ENCODE assay signal across 8 mouse cellular contexts in genomic region chr3:52088458-52089341, GRCm38 (mm10). TPM values are rescaled to one million over a fixed set of nuclear protein-coding genes. Genes with fewer than 3 reads are reported as not detected.
A peak's percentile ranks its signal among the peaks of the same experiment; 100 is the strongest.
DNase-seq lines count a peak whose midpoint lies in the region; ATAC-seq lines count a peak whose summit lies in the region.

No protein-coding gene starts in this region.

- ATAC-seq in hindbrain, embryonic 12.5 days (ENCODE audit: low FRiP score): peak; percentile 92
- ATAC-seq in lung, embryonic 15.5 days (ENCODE audit: borderline replicate concordance, extremely low read depth, low FRiP score, low TSS enrichment): peak; percentile 96
- ATAC-seq in neural tube, embryonic 15.5 days (ENCODE audit: low FRiP score): peak; percentile 83

- peak; percentile 90 for DNase-seq in Muller cell, postnatal 12 days (ENCODE audit: inconsistent ontology term)
- DNase-seq in cerebellum, postnatal 10 days: peak; percentile 100
- DNase-seq in frontal cortex, postnatal 25 days (ENCODE audit: low spot score in 2 of 2): peak; percentile 64 to 71
- DNase-seq in layer of hippocampus, postnatal 10 days (ENCODE audit: low spot score in 2 of 2): peak; percentile 84 to 88
- peak; percentile 96 for DNase-seq in testis, postnatal 10 days (ENCODE audit: low spot score)

- no peaks in the 10 kb centered on the region for H3K9me3 ChIP-seq in hindbrain, embryonic 12.5 days (replicated peaks)
- H3K9me3 ChIP-seq in lung, embryonic 15.5 days: no peaks in the 10 kb centered on the region
- H3K9me3 ChIP-seq in neural tube, embryonic 15.5 days (replicated peaks): no peaks in the 10 kb centered on the region

- 17% methylated on average over 19 of the region's 19 CpGs for WGBS in hindbrain, embryonic 12.5 days
- WGBS in lung, embryonic 15.5 days: 13% methylated on average over 19 of the region's 19 CpGs
- 4% methylated on average over 19 of the region's 19 CpGs for WGBS in neural tube, embryonic 15.5 days

- H3K27me3 ChIP-seq in hindbrain, embryonic 12.5 days: no peaks in the 10 kb centered on the region
- no peaks in the 10 kb centered on the region for H3K27me3 ChIP-seq in lung, embryonic 15.5 days
- H3K27me3 ChIP-seq in neural tube, embryonic 15.5 days (replicated peaks): no peaks in the 10 kb centered on the region

- H3K9ac ChIP-seq in hindbrain, embryonic 12.5 days: peak overlapping the region; percentile 8; the same call in 1 of the 2 replicates
- peak overlapping the region; percentile 25; the same call in 1 of the 2 replicates for H3K9ac ChIP-seq in lung, embryonic 15.5 days
- H3K9ac ChIP-seq in neural tube, embryonic 15.5 days (replicated peaks): 0 out of 2 replicates have a peak overlapping the region, but pooled peaks have one; percentile 17

- H3K4me2 ChIP-seq in hindbrain, embryonic 12.5 days (replicated peaks): peak overlapping the region; percentile 29
- H3K4me2 ChIP-seq in lung, embryonic 15.5 days: peak overlapping the region; percentile 44
- H3K4me2 ChIP-seq in neural tube, embryonic 15.5 days: peak overlapping the region; percentile 43

- H3K27ac ChIP-seq in hindbrain, embryonic 12.5 days: peak overlapping the region; percentile 89
- peak overlapping the region; percentile 94 for H3K27ac ChIP-seq in lung, embryonic 15.5 days
- peak overlapping the region; percentile 74 for H3K27ac ChIP-seq in neural tube, embryonic 15.5 days (replicated peaks)

- H3K4me3 ChIP-seq in hindbrain, embryonic 12.5 days: no peak overlapping the region
- H3K4me3 ChIP-seq in lung, embryonic 15.5 days: no peak overlapping the region
- no peak overlapping the region for H3K4me3 ChIP-seq in neural tube, embryonic 15.5 days (replicated peaks)

- H3K4me1 ChIP-seq in hindbrain, embryonic 12.5 days: peaks cover 33% of the 10 kb centered on the region
- peaks cover 45% of the 10 kb centered on the region for H3K4me1 ChIP-seq in lung, embryonic 15.5 days
- peaks cover 43% of the 10 kb centered on the region for H3K4me1 ChIP-seq in neural tube, embryonic 15.5 days

- H3K36me3 ChIP-seq in hindbrain, embryonic 12.5 days: no peaks in the 10 kb centered on the region
- no peaks in the 10 kb centered on the region for H3K36me3 ChIP-seq in lung, embryonic 15.5 days
- H3K36me3 ChIP-seq in neural tube, embryonic 15.5 days: no peaks in the 10 kb centered on the region

RNA-seq across cellular contexts. Expression of gene Maml3, which starts 16.2 kb away (rescaled TPM):
- polyA plus RNA-seq in hindbrain, embryonic 12.5 days (2016; fragmentation: Nextera tagmentation; extraction: Ambion mirVana): 8.3 and 8.9 TPM in 2 replicates
- total RNA-seq in layer of hippocampus, postnatal 10 days (2021): 1 to 10 TPM; 6.5 to 7.2 TPM
- polyA plus RNA-seq in lung, embryonic 15.5 days (2015; fragmentation: Nextera tagmentation; extraction: Ambion mirVana): 7.4 and 8.4 TPM in 2 replicates
- 7.6 and 8.3 TPM in 2 replicates for polyA plus RNA-seq in neural tube, embryonic 15.5 days (2015; fragmentation: Nextera tagmentation; extraction: Ambion mirVana)
